Mouse (Mus musculus): ENCODE measurements around the gene Ppm1l. TPM values are rescaled to one million over a fixed set of nuclear protein-coding genes. Genes with fewer than 3 reads are reported as not detected.

The Ppm1l gene
- polyA plus RNA-seq, 1 experiment from 2014 or later: 5.6 TPM

DNA sequence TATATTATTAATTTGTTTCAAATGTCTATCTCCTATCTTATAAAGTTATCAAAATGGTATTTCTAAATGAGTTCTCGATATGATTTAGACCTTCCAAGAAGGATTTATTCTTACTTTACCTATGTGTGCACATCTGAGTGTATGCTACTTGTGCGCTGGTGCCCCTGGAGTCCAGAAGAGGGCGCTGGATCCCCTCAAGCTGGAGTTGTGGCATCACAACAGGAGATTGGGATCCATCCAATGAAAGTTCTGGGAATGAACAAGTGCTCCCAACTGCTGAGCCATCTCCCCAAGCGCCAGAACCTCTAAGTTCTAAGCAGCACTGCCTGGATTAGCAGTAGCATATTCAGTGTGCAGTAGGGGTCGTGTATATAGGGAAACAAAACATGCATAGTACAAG lies 78.4 kb downstream of the Ppm1l start:
- no peaks in the 10 kb centered on the region for H3K27me3 ChIP-seq (ENCODE audit: control insufficient read depth, insufficient read depth, low read length)
- WGBS (ENCODE audit: insufficient replicate concordance): 76% methylated on average over 5 of the region's 5 CpGs
- H3K27ac ChIP-seq (ENCODE audit: low read depth, low read length): no peak overlapping the region
- no peak overlapping the region for H3K4me3 ChIP-seq (ENCODE audit: low read depth, low read length)
- H3K9me3 ChIP-seq (replicated peaks; ENCODE audit: control insufficient read depth, low read length): no peaks in the 10 kb centered on the region
- H3K4me2 ChIP-seq: no peak overlapping the region
- no peak overlapping the region for H3K9ac ChIP-seq (ENCODE audit: low read depth, low read length)
- H3K36me3 ChIP-seq (ENCODE audit: control insufficient read depth, insufficient read depth, low read length): no peaks in the 10 kb centered on the region
- H3K4me1 ChIP-seq (ENCODE audit: control insufficient read depth, insufficient read depth, low read length): no peaks in the 10 kb centered on the region
- no peak for ATAC-seq (replicated peaks; ENCODE audit: insufficient number of reproducible peaks, low FRiP score, low TSS enrichment)

DNA sequence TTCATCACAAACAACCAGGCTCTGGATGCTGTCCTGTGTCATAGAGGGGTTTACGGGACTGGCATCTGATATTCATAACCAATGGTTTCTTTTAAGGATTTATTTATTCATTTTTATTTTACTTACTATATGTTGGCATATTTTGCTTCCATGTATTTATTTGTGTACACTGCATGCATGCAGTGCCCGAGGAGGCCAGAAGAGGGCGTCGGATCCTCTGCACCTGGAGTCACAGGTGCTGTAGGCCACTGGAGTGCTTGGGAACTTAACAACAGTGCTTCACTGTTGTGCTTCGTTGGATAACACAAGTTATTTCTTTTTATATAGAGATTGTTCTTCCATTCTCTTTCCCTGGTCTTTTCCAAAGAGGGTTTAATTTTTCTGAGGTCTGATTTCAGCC lies 81.1 kb downstream of the Ppm1l start:
- Histone ChIP-seq H3K36me3 (ENCODE audit: control insufficient read depth, insufficient read depth, low read length) (no peaks in the 10 kb centered on the region), H3K4me2 (no peak overlapping the region), H3K4me3 (ENCODE audit: low read depth, low read length) (no peak overlapping the region), H3K4me1 (ENCODE audit: control insufficient read depth, insufficient read depth, low read length) (no peaks in the 10 kb centered on the region), H3K27ac (ENCODE audit: low read depth, low read length) (no peak overlapping the region), H3K9ac (ENCODE audit: low read depth, low read length) (no peak overlapping the region), H3K9me3 (replicated peaks; ENCODE audit: control insufficient read depth, low read length) (no peaks in the 10 kb centered on the region), H3K27me3 (ENCODE audit: control insufficient read depth, insufficient read depth, low read length) (no peaks in the 10 kb centered on the region)
- no peak for ATAC-seq (replicated peaks; ENCODE audit: insufficient number of reproducible peaks, low FRiP score, low TSS enrichment)
- 55% methylated on average over 5 of the region's 5 CpGs for WGBS (ENCODE audit: insufficient replicate concordance)

GRCm38 (mm10) chr3:69399336-69399735 lies 82.7 kb downstream of the Ppm1l start:
- no peak overlapping the region for H3K27ac ChIP-seq (ENCODE audit: low read depth, low read length)
- H3K4me3 ChIP-seq (ENCODE audit: low read depth, low read length): no peak overlapping the region
- H3K4me2 ChIP-seq: no peak overlapping the region
- 82% methylated on average over 6 of the region's 6 CpGs for WGBS (ENCODE audit: insufficient replicate concordance)
- no peaks in the 10 kb centered on the region for H3K9me3 ChIP-seq (replicated peaks; ENCODE audit: control insufficient read depth, low read length)
- no peaks in the 10 kb centered on the region for H3K36me3 ChIP-seq (ENCODE audit: control insufficient read depth, insufficient read depth, low read length)
- H3K9ac ChIP-seq (ENCODE audit: low read depth, low read length): no peak overlapping the region
- no peak for ATAC-seq (replicated peaks; ENCODE audit: insufficient number of reproducible peaks, low FRiP score, low TSS enrichment)
- H3K27me3 ChIP-seq (ENCODE audit: control insufficient read depth, insufficient read depth, low read length): no peaks in the 10 kb centered on the region
- no peaks in the 10 kb centered on the region for H3K4me1 ChIP-seq (ENCODE audit: control insufficient read depth, insufficient read depth, low read length)

- Histone ChIP-seq H3K4me3 (ENCODE audit: low read depth, low read length) (no peak overlapping the region), H3K9me3 (replicated peaks; ENCODE audit: control insufficient read depth, low read length) (no peaks in the 10 kb centered on the region), H3K27ac (ENCODE audit: low read depth, low read length) (no peak overlapping the region), H3K4me2 (no peak overlapping the region), H3K27me3 (ENCODE audit: control insufficient read depth, insufficient read depth, low read length) (no peaks in the 10 kb centered on the region), H3K4me1 (ENCODE audit: control insufficient read depth, insufficient read depth, low read length) (no peaks in the 10 kb centered on the region), H3K36me3 (ENCODE audit: control insufficient read depth, insufficient read depth, low read length) (no peaks in the 10 kb centered on the region), H3K9ac (ENCODE audit: low read depth, low read length) (no peak overlapping the region)
- no peak for ATAC-seq (replicated peaks; ENCODE audit: insufficient number of reproducible peaks, low FRiP score, low TSS enrichment)
- WGBS (ENCODE audit: insufficient replicate concordance): 86% methylated on average over 5 of the region's 5 CpGs
Measured at GRCm38 (mm10) chr3:69403196-69403595, 86.5 kb downstream of the Ppm1l start.

DNA sequence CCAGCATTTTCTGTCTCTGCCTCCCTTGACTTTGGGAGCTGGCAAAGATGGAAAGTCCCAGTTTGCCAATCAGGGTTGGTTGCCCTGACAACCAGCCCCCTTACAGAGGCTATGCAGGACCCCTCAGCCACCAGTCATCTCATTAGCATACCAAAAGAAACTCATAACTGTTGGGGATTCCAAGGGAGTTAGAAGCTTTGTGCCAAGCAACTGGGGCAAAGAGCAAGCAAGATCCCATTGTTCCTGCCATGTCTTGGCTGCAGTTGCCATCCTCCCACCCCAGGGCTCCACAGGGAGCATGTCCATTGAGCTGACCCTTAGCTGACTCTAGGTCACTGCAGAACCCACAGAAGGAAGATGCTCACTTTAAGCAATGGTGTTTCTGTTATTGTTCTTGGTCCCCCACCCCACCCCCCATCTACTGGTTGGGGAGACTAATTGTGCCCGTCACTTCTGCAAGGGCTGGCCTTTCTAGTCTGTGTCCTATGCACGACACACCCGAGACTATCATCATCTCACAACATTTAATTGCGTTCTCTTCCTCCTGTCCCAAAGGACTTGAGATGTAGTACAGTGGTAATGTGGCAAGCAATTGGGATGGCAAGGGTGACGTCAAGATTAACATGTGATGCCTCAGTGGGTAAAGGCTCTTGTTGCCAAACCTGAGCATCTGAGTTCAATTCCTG lies 89.7 kb downstream of the Ppm1l start:
- ATAC-seq (replicated peaks; ENCODE audit: insufficient number of reproducible peaks, low FRiP score, low TSS enrichment): no peak
- no peaks in the 10 kb centered on the region for H3K27me3 ChIP-seq (ENCODE audit: control insufficient read depth, insufficient read depth, low read length)
- WGBS (ENCODE audit: insufficient replicate concordance): 83% methylated on average over 5 of the region's 5 CpGs

DNA sequence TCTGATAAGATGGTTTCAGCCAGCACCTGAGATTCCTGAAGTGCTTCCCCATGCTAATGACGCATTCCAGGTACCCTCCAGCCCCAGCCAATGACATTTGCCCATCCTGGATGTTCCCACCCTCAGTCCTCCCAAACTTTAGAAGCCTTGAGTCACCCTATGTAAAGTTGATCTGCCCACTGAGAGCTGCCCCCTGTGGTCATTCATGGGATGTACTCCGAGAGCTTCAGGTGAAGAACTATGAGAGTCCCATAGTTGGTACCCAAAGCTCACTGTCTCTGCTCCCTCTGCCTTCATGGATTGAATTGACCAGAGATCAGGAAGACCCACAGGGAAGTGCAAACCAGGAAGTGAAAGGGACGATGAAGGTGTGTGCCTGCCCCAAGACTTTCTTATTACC lies 91.4 kb downstream of the Ppm1l start:
- ATAC-seq (replicated peaks; ENCODE audit: insufficient number of reproducible peaks, low FRiP score, low TSS enrichment): no peak
- 71% methylated on average over 3 of the region's 3 CpGs for WGBS (ENCODE audit: insufficient replicate concordance)

More for the DNA sequence above, 89.7 kb downstream of the Ppm1l start:
- no peak overlapping the region for H3K4me3 ChIP-seq (ENCODE audit: low read depth, low read length)
- H3K36me3 ChIP-seq (ENCODE audit: control insufficient read depth, insufficient read depth, low read length): no peaks in the 10 kb centered on the region
- H3K9me3 ChIP-seq (replicated peaks; ENCODE audit: control insufficient read depth, low read length): no peaks in the 10 kb centered on the region
- H3K4me2 ChIP-seq: no peak overlapping the region
- no peak overlapping the region for H3K9ac ChIP-seq (ENCODE audit: low read depth, low read length)
- no peaks in the 10 kb centered on the region for H3K4me1 ChIP-seq (ENCODE audit: control insufficient read depth, insufficient read depth, low read length)
- no peak overlapping the region for H3K27ac ChIP-seq (ENCODE audit: low read depth, low read length)

GRCm38 (mm10) chr3:69416112-69416511 lies 99.5 kb downstream of the Ppm1l start:
- WGBS (ENCODE audit: insufficient replicate concordance): 78% methylated on average over 6 of the region's 6 CpGs
- Histone ChIP-seq H3K36me3 (ENCODE audit: control insufficient read depth, insufficient read depth, low read length) (no peaks in the 10 kb centered on the region), H3K4me1 (ENCODE audit: control insufficient read depth, insufficient read depth, low read length) (no peaks in the 10 kb centered on the region), H3K9me3 (replicated peaks; ENCODE audit: control insufficient read depth, low read length) (no peaks in the 10 kb centered on the region), H3K27me3 (ENCODE audit: control insufficient read depth, insufficient read depth, low read length) (no peaks in the 10 kb centered on the region), H3K4me2 (no peak overlapping the region), H3K27ac (ENCODE audit: low read depth, low read length) (no peak overlapping the region), H3K4me3 (ENCODE audit: low read depth, low read length) (no peak overlapping the region), H3K9ac (ENCODE audit: low read depth, low read length) (no peak overlapping the region)
- no peak for ATAC-seq (replicated peaks; ENCODE audit: insufficient number of reproducible peaks, low FRiP score, low TSS enrichment)

More for the DNA sequence above, 91.4 kb downstream of the Ppm1l start:
- Histone ChIP-seq H3K27me3 (ENCODE audit: control insufficient read depth, insufficient read depth, low read length) (no peaks in the 10 kb centered on the region), H3K4me2 (no peak overlapping the region), H3K9me3 (replicated peaks; ENCODE audit: control insufficient read depth, low read length) (no peaks in the 10 kb centered on the region), H3K9ac (ENCODE audit: low read depth, low read length) (no peak overlapping the region), H3K4me3 (ENCODE audit: low read depth, low read length) (no peak overlapping the region), H3K27ac (ENCODE audit: low read depth, low read length) (no peak overlapping the region), H3K36me3 (ENCODE audit: control insufficient read depth, insufficient read depth, low read length) (no peaks in the 10 kb centered on the region), H3K4me1 (ENCODE audit: control insufficient read depth, insufficient read depth, low read length) (no peaks in the 10 kb centered on the region)

DNA sequence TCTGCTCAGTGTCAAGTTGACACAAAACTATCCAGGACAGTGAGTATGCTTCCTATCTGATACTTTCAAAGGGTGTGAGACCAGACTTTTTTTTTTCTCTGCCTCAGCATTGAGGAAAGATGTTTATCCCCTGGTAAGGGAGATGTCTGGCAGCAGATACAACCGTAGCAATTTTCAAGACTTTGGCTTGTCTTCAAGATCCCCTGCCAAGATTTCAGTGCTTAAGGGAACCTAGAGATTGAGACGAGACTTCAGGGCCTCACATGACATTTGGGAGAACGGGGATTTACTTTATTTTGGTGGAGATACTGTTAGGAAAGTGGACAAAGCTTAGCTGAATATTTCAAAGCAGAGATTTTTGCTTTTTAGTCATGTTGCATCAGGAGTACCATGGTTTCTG lies 106.1 kb downstream of the Ppm1l start:
- no peaks in the 10 kb centered on the region for H3K27me3 ChIP-seq (ENCODE audit: control insufficient read depth, insufficient read depth, low read length)
- H3K9me3 ChIP-seq (replicated peaks; ENCODE audit: control insufficient read depth, low read length): 0 out of 2 replicates have a peak, but pooled peaks cover 2% of the 10 kb centered on the region
- no peak overlapping the region for H3K4me3 ChIP-seq (ENCODE audit: low read depth, low read length)
- H3K36me3 ChIP-seq (ENCODE audit: control insufficient read depth, insufficient read depth, low read length): no peaks in the 10 kb centered on the region
- H3K4me2 ChIP-seq: no peak overlapping the region
- ATAC-seq (replicated peaks; ENCODE audit: insufficient number of reproducible peaks, low FRiP score, low TSS enrichment): no peak
- no peaks in the 10 kb centered on the region for H3K4me1 ChIP-seq (ENCODE audit: control insufficient read depth, insufficient read depth, low read length)
- no peak overlapping the region for H3K27ac ChIP-seq (ENCODE audit: low read depth, low read length)
- no peak overlapping the region for H3K9ac ChIP-seq (ENCODE audit: low read depth, low read length)
- 77% methylated on average over 3 of the region's 3 CpGs for WGBS (ENCODE audit: insufficient replicate concordance)

DNA sequence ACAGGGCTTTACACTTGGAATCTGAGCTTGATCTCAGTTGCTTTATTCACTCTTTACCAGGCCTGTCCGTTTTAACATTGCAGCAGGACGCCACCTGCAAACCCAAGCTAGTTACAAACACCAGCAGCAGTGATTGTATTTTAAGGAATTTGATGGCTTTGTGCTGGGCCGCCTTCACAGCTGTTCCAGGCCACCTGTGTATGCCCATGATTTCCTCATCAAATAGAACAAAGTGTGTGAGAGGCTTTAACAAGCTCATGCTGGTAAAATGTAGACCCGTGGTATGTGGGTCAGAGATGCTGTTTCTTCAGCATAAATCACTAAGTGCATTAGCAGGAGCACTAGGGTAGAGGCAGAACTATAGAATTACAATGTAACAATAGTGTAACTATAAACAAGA lies 106.7 kb downstream of the Ppm1l start:
- Histone ChIP-seq H3K4me1 (ENCODE audit: control insufficient read depth, insufficient read depth, low read length) (no peaks in the 10 kb centered on the region), H3K4me2 (no peak overlapping the region), H3K27ac (ENCODE audit: low read depth, low read length) (no peak overlapping the region), H3K9ac (ENCODE audit: low read depth, low read length) (no peak overlapping the region), H3K36me3 (ENCODE audit: control insufficient read depth, insufficient read depth, low read length) (no peaks in the 10 kb centered on the region), H3K4me3 (ENCODE audit: low read depth, low read length) (no peak overlapping the region), H3K9me3 (replicated peaks; ENCODE audit: control insufficient read depth, low read length) (0 out of 2 replicates have a peak, but pooled peaks cover 2% of the 10 kb centered on the region), H3K27me3 (ENCODE audit: control insufficient read depth, insufficient read depth, low read length) (no peaks in the 10 kb centered on the region)
- ATAC-seq (replicated peaks; ENCODE audit: insufficient number of reproducible peaks, low FRiP score, low TSS enrichment): no peak
- 71% methylated on average over 4 of the region's 4 CpGs for WGBS (ENCODE audit: insufficient replicate concordance)
